Mouse (Mus musculus): ENCODE results near the gene Rpl41.

GRCm38 (mm10) chr10:128499116-128499671 is 49.9 kb downstream of the Rpl41 start:
- TF ChIP-seq GATA1 (IDR thresholded peaks at IDR 0.05; ENCODE audit: borderline replicate concordance, low read length) (no peak), FLI1 (IDR thresholded peaks at IDR 0.05; ENCODE audit: low read length) (no peak)
